Mouse (Mus musculus): ENCODE results near the gene Cyp4a32.
"Not testable (repeated sequence)": the region's sequence is repeated elsewhere in the genome, so short reads cannot be mapped to it uniquely, and the experiment has no call there.

Cyp4a32 gene

GRCm38 (mm10) chr4:115600611-115601010 lies at the start of gene Cyp4a32:
Gene Cyp4a32 (plus strand): TSS chr4:115600969.
- DNase-seq = not testable (repeated sequence)

GRCm38 (mm10) chr4:115552726-115553125 lies 48.0 kb upstream of the Cyp4a32 start:
- no peak for DNase-seq

- DNase-seq = no peak
These were observed 45.3 kb upstream of the Cyp4a32 start for GRCm38 (mm10) chr4:115555513-115555912.

- DNase-seq = no peak
These were observed 42.8 kb upstream of the Cyp4a32 start for GRCm38 (mm10) chr4:115557861-115558561.

GRCm38 (mm10) chr4:115561236-115561635 lies 39.5 kb upstream of the Cyp4a32 start:
- DNase-seq = not testable (repeated sequence)

- no peak for DNase-seq
These were observed 37.4 kb upstream of the Cyp4a32 start, which contains the start of gene Cyp4a31 for GRCm38 (mm10) chr4:115563401-115563800. Gene Cyp4a31 (plus strand): TSS chr4:115563649.

GRCm38 (mm10) chr4:115564469-115565225 lies 36.1 kb upstream of the Cyp4a32 start:
- not testable (repeated sequence) for DNase-seq

GRCm38 (mm10) chr4:115575255-115575654 lies 25.5 kb upstream of the Cyp4a32 start:
- no peak for DNase-seq

- DNase-seq = no peak
These were observed 25.0 kb upstream of the Cyp4a32 start for GRCm38 (mm10) chr4:115575776-115576175.

GRCm38 (mm10) chr4:115583036-115583435 lies 17.7 kb upstream of the Cyp4a32 start:
- no peak for DNase-seq

- DNase-seq = no peak
These were observed 4.4 kb upstream of the Cyp4a32 start for GRCm38 (mm10) chr4:115596357-115596756.

- no peak for DNase-seq
These were observed 3.9 kb upstream of the Cyp4a32 start for GRCm38 (mm10) chr4:115596824-115597336.

GRCm38 (mm10) chr4:115614005-115614404 lies 13.2 kb downstream of the Cyp4a32 start:
- DNase-seq = no peak

- DNase-seq = not testable (repeated sequence)
These were observed 24.8 kb downstream of the Cyp4a32 start for GRCm38 (mm10) chr4:115625560-115625959.

GRCm38 (mm10) chr4:115642967-115643754 lies 42.4 kb downstream of the Cyp4a32 start:
- DNase-seq = no peak

GRCm38 (mm10) chr4:115645371-115645770 lies 44.6 kb downstream of the Cyp4a32 start:
- DNase-seq = no peak

- no peak for DNase-seq
These were observed 46.8 kb downstream of the Cyp4a32 start, which contains the start of gene Cyp4b1 for GRCm38 (mm10) chr4:115647580-115647979. Gene Cyp4b1 (minus strand): TSS chr4:115647723.

GRCm38 (mm10) chr4:115648752-115649151 lies 48.0 kb downstream of the Cyp4a32 start:
- no peak for DNase-seq

GRCm38 (mm10) chr4:115649344-115649743 lies 48.6 kb downstream of the Cyp4a32 start:
- no peak for DNase-seq

GRCm38 (mm10) chr4:115650866-115651265 lies 50.1 kb downstream of the Cyp4a32 start:
- no peak for DNase-seq

- not testable (repeated sequence) for DNase-seq
These were observed 55.2 kb downstream of the Cyp4a32 start for GRCm38 (mm10) chr4:115655841-115656534.

GRCm38 (mm10) chr4:115656535-115656922 lies 55.8 kb downstream of the Cyp4a32 start:
- DNase-seq = not testable (repeated sequence)
